Mouse (Mus musculus) hindbrain, embryonic 15.5 days (tissue): ENCODE results near the gene Olfr692. TPM values are rescaled to one million over a fixed set of nuclear protein-coding genes. Genes with fewer than 3 reads are reported as not detected.
A peak's percentile ranks its signal among the peaks of the same experiment; 100 is the strongest.

Source experiments
- ATAC-seq: fragments of 200-750 bp; cut with Nextera tagmentation; 2 replicates; pipeline ENCODE4 v1.8.0; 2017; ENCODE audit warnings: low read depth, moderate number of reproducible peaks, moderate TSS enrichment; ENCODE audit not compliant: low FRiP score
- H3K27ac ChIP-seq: fragments of 300-500 bp; sonication (generic); replicated peaks from 2 replicates; pipeline ENCODE4 v1.5.1; 2015; ENCODE audit warnings: mild to moderate bottlenecking, inconsistent platforms
- H3K27me3 ChIP-seq: fragments of 300-500 bp; sonication (generic); 2 replicates; pipeline ENCODE4 v1.6.1; 2015; ENCODE audit warnings: control low read depth, inconsistent platforms
- H3K36me3 ChIP-seq: fragments of 300-500 bp; sonication (generic); 2 replicates; pipeline ENCODE4 v1.6.1; 2015; ENCODE audit warnings: control low read depth, inconsistent platforms
- H3K4me1 ChIP-seq: fragments of 300-500 bp; sonication (generic); replicated peaks from 2 replicates; pipeline ENCODE4 v1.6.1; 2015; ENCODE audit warnings: control low read depth, inconsistent platforms
- H3K4me2 ChIP-seq: fragments of 300-500 bp; sonication (generic); 2 replicates; pipeline ENCODE4 v1.6.1; 2015; ENCODE audit warnings: moderate library complexity, mild to moderate bottlenecking, inconsistent platforms
- H3K4me3 ChIP-seq: fragments of 300-500 bp; sonication (generic); 2 replicates; pipeline ENCODE4 v1.5.1; 2015; ENCODE audit warnings: mild to moderate bottlenecking, inconsistent platforms
- H3K9ac ChIP-seq: fragments of 300-500 bp; sonication (generic); 2 replicates; pipeline ENCODE4 v1.6.1; 2015; ENCODE audit warnings: inconsistent platforms
- H3K9me3 ChIP-seq: fragments of 300-500 bp; sonication (generic); 2 replicates; pipeline ENCODE4 v1.6.1; 2016; ENCODE audit warnings: control low read depth, inconsistent platforms
- WGBS: fragments of 180-500 bp; shearing (Covaris S2); methylation state at CpG from one replicate; pipeline ENCODE4 v1.1.7; 2015; 5-methylcytosine and 5-hydroxymethylcytosine counted together
- polyA plus RNA-seq: library from polyadenylated mRNA; unstranded; fragments of >200 nt; fragmentation: Nextera tagmentation; extraction: Ambion mirVana; gene quantifications from 2 replicates; pipeline ENCODE4 v1.2.1, GENCODE M21; 2015

Olfr692 gene
- polyA plus RNA-seq, 1 experiment from 2014 or later: not detected

DNA sequence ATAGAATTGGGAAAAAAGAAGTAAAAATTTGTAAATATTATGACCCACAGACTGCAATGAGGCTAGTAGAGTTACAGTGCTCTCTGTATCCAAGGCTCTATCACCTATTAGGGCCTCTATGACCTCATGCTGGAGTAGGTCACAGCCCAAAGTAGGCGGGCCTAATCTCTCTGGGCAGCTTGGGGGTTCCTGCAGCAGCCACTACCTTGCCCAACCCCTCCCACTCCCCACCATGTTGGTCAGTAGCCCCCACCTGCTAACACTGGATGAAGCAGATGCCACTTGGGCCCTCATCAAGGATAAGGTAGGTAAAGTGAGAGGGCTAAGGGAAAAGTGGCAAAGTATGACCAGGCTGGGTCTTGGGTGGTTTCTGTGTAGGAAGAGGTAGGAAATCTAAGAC lies 6.8 kb downstream of the Olfr692 start, which contains the start of gene Gm5901:
TSS of gene Gm5901 (plus strand) at position 173 of the 400 bp plus-strand sequence.
- H3K4me3 ChIP-seq: no peak within 1 kb of the TSS
- WGBS: 93% methylated on average over 1 of the region's 1 CpGs
- H3K27me3 ChIP-seq: no peaks in the 10 kb centered on the region
- H3K36me3 ChIP-seq: peaks cover 55% of the 10 kb centered on the region
- H3K4me1 ChIP-seq: no peaks in the 10 kb centered on the region
- no peaks in the 10 kb centered on the region for H3K9me3 ChIP-seq
- no peak for ATAC-seq
- H3K4me2 ChIP-seq: no peak within 1 kb of the TSS
- no peak within 1 kb of the TSS for H3K27ac ChIP-seq
- H3K9ac ChIP-seq: no peak within 1 kb of the TSS

GRCm38 (mm10) chr7:105380329-105380728 lies 12.3 kb downstream of the Olfr692 start:
- H3K27me3 ChIP-seq: no peaks in the 10 kb centered on the region
- H3K4me1 ChIP-seq: no peaks in the 10 kb centered on the region
- H3K36me3 ChIP-seq: peaks cover 77% of the 10 kb centered on the region
- H3K9me3 ChIP-seq: no peaks in the 10 kb centered on the region
- H3K4me3 ChIP-seq: no peak overlapping the region
- ATAC-seq: no peak
- no peak overlapping the region for H3K4me2 ChIP-seq
- 99% methylated on average over 3 of the region's 3 CpGs for whole genome bisulfite sequencing
- no peak overlapping the region for H3K9ac ChIP-seq
- no peak overlapping the region for H3K27ac ChIP-seq

DNA sequence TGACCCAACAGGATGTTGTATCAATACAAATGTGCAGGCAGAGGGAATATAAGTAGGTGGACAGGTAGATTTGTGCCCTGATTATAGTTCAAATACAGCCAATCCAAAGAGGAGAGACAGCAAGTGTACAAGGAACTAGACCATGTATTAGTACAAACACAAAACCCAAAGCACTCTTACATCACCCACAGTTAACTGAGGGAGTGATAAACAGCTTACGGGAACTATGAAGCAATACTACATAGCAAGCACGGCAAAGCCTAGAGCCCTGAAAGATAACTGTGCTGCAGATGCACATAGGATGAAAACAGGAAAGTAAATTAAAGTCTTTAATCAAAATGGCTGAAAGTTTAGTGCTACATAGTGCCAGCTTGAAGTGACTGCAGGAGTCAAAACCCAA lies 19.7 kb downstream of the Olfr692 start:
- no peak overlapping the region for H3K9ac ChIP-seq
- no peak overlapping the region for H3K4me2 ChIP-seq
- H3K27me3 ChIP-seq: no peaks in the 10 kb centered on the region
- H3K4me1 ChIP-seq: no peaks in the 10 kb centered on the region
- H3K36me3 ChIP-seq: peaks cover 73% of the 10 kb centered on the region
- no peak for ATAC-seq
- H3K4me3 ChIP-seq: no peak overlapping the region
- no peak overlapping the region for H3K27ac ChIP-seq
- H3K9me3 ChIP-seq: no peaks in the 10 kb centered on the region
- 98% methylated on average over 2 of the region's 2 CpGs for WGBS

GRCm38 (mm10) chr7:105390236-105390635 lies 22.2 kb downstream of the Olfr692 start:
- peaks cover 51% of the 10 kb centered on the region for H3K36me3 ChIP-seq
- 98% methylated on average over 2 of the region's 2 CpGs for WGBS
- no peak overlapping the region for H3K4me2 ChIP-seq

DNA sequence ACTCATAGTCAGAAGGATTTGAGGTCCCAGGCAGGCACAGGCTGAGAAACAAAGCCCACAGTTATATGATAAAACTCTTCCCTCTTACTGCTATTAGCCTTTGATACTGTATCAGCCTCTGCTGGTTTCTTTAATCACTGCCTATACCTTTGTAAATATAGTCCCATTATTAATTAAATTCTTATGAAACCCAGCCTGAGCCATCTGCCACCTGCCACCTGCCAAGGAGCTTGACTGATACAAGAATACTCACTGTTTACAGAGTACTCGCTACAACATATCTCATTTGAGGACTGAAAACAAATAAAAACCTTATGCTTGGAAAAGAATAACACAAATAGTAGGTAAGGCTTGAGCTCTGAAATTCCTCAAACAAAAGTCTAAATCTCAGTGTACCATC lies 26.6 kb downstream of the Olfr692 start:
- Histone ChIP-seq H3K4me1 (peaks cover 19% of the 10 kb centered on the region), H3K27me3 (no peaks in the 10 kb centered on the region), H3K36me3 (peaks cover 10% of the 10 kb centered on the region), H3K9me3 (no peaks in the 10 kb centered on the region), H3K9ac (no peak overlapping the region), H3K4me3 (no peak overlapping the region), H3K4me2 (no peak overlapping the region), H3K27ac (no peak overlapping the region)
- 82% methylated on average over 1 of the region's 1 CpGs for WGBS
- no peak for ATAC-seq

More at GRCm38 (mm10) chr7:105390236-105390635, 22.2 kb downstream of the Olfr692 start:
- no peaks in the 10 kb centered on the region for H3K27me3 ChIP-seq
- no peaks in the 10 kb centered on the region for H3K9me3 ChIP-seq
- H3K4me1 ChIP-seq: no peaks in the 10 kb centered on the region
- H3K27ac ChIP-seq: no peak overlapping the region
- H3K9ac ChIP-seq: no peak overlapping the region
- H3K4me3 ChIP-seq: no peak overlapping the region
- ATAC-seq: no peak

DNA sequence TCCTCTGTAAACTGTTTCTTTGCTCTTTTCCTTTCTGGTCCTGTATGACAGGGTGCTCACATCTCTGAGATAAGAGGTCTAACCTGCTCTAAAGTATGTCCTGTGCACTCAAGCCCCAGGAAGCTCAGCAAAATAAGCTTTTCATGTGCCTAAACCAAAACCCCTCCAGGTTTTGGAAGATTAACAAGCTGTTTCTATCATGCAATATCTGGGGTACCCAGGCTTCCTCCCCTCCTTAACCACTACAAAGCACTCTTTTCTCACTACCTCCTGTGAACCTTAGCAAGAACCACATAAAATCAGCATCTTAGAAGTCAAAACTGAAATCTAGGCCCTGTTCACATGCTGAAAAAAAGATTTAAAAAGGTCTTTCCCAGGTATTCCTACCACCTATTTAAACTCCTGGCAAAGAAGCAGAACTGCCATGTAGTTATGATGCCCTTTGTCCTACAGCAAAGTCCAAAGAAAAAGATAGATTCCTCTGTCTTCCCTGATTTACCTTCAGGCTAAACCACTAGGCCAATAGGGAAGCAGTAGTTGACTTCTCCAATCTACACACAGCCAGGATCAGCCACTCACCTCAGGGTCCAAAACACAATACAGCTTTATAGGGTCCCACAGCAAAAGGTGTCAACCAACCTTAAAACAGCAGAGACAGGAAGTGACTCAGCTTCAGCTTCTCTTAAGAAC lies 27.2 kb downstream of the Olfr692 start:
- no peak overlapping the region for H3K9ac ChIP-seq
- H3K27ac ChIP-seq: no peak overlapping the region
- H3K4me2 ChIP-seq: no peak overlapping the region
- H3K9me3 ChIP-seq: no peaks in the 10 kb centered on the region
- no peak for ATAC-seq
- no peak overlapping the region for H3K4me3 ChIP-seq
- peaks cover 19% of the 10 kb centered on the region for H3K4me1 ChIP-seq
- H3K36me3 ChIP-seq: peaks cover 5% of the 10 kb centered on the region; the same call in 1 of the 2 replicates
- no peaks in the 10 kb centered on the region for H3K27me3 ChIP-seq

DNA sequence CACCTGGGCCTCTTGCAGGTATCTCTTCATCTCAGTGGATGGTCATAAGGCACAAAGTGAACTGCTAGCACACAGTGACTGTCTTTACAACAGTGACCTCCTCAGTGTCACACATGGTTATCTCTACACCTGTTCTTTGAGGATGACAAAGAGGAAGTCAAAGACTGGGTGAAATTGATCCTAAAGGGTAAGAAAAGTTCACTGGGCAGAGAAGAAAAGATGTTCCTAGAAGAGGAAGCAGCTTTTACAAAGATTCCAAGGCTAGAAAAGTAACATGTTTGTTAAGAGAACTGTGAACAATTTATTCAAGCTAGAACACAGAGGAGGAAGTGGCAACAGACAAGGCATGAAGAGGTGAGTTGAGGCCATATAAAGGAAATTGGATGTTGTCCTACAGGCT lies 28.1 kb downstream of the Olfr692 start:
- Histone ChIP-seq H3K27me3 (no peaks in the 10 kb centered on the region), H3K4me1 (peaks cover 19% of the 10 kb centered on the region), H3K9ac (no peak overlapping the region), H3K4me3 (no peak overlapping the region), H3K27ac (no peak overlapping the region), H3K36me3 (peaks cover 5% of the 10 kb centered on the region; the same call in 1 of the 2 replicates), H3K9me3 (no peaks in the 10 kb centered on the region), H3K4me2 (no peak overlapping the region)
- ATAC-seq: no peak

- H3K9me3 ChIP-seq: no peaks in the 10 kb centered on the region
- H3K4me3 ChIP-seq: peak overlapping the region; percentile 73
Observed at GRCm38 (mm10) chr7:105399058-105399934, 31.3 kb downstream of the Olfr692 start.

GRCm38 (mm10) chr7:105399935-105400624 lies 32.0 kb downstream of the Olfr692 start, which contains the start of gene Fam160a2:
TSS of gene Fam160a2 (minus strand) at chr7:105400054.
- Histone ChIP-seq H3K27ac (peak within 1 kb of the TSS; percentile 78), H3K4me1 (peaks cover 19% of the 10 kb centered on the region), H3K4me2 (peak within 1 kb of the TSS; percentile 81), H3K9me3 (no peaks in the 10 kb centered on the region), H3K4me3 (peak within 1 kb of the TSS; percentile 73), H3K27me3 (no peaks in the 10 kb centered on the region), H3K9ac (peak within 1 kb of the TSS; percentile 74), H3K36me3 (no peaks in the 10 kb centered on the region; the same call in 1 of the 2 replicates)
- ATAC-seq: peak; percentile 99
- under 1% methylated on average over 55 of the region's 55 CpGs for WGBS

More at GRCm38 (mm10) chr7:105399058-105399934, 31.3 kb downstream of the Olfr692 start:
- no peaks in the 10 kb centered on the region for H3K27me3 ChIP-seq
- peak; percentile 64 for ATAC-seq
- H3K36me3 ChIP-seq: no peaks in the 10 kb centered on the region; the same call in 1 of the 2 replicates
- WGBS: 2% methylated on average over 25 of the region's 25 CpGs
- peak overlapping the region; percentile 74 for H3K9ac ChIP-seq
- H3K4me2 ChIP-seq: peak overlapping the region; percentile 81
- peak overlapping the region; percentile 66 for H3K27ac ChIP-seq
- H3K4me1 ChIP-seq: peaks cover 19% of the 10 kb centered on the region

- H3K27ac ChIP-seq: no peak within 1 kb of the TSS
- no peaks in the 10 kb centered on the region for H3K9me3 ChIP-seq
- WGBS: 82% methylated on average over 5 of the region's 5 CpGs
- no peak for ATAC-seq
- no peak within 1 kb of the TSS for H3K9ac ChIP-seq
- no peaks in the 10 kb centered on the region for H3K27me3 ChIP-seq
- H3K4me1 ChIP-seq: peaks cover 1% of the 10 kb centered on the region
- H3K4me3 ChIP-seq: no peak within 1 kb of the TSS
- H3K36me3 ChIP-seq: no peaks in the 10 kb centered on the region
- no peak within 1 kb of the TSS for H3K4me2 ChIP-seq
Observed at GRCm38 (mm10) chr7:105404268-105404667, 36.2 kb downstream of the Olfr692 start, which contains the start of gene Cnga4. TSS of gene Cnga4 (plus strand) at chr7:105404568.

DNA sequence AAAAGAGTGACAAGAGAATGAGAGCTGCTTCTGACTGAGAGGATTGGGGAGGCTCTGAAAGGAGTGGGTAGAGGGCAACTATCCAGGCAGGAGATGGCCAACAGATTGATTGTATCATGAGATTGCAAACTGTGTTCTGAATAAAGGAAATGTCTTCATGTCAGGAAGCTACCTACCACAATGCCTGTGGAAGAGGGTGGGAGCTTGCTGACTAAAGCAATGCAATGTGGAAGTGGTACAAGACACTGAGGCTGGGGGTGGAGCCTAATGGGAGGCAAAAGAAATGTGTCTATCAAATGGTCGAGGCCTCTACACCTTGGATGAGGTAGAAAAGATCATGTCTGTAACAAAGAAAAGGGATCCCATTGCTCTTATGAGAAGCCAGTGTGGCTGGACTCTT lies 38.3 kb downstream of the Olfr692 start:
- Histone ChIP-seq H3K36me3 (no peaks in the 10 kb centered on the region), H3K9me3 (no peaks in the 10 kb centered on the region), H3K4me2 (no peak overlapping the region), H3K27ac (no peak overlapping the region), H3K9ac (no peak overlapping the region), H3K4me1 (no peaks in the 10 kb centered on the region), H3K4me3 (no peak overlapping the region), H3K27me3 (no peaks in the 10 kb centered on the region)
- WGBS: 56% methylated on average over 1 of the region's 1 CpGs
- no peak for ATAC-seq
